Mouse (Mus musculus): ENCODE measurements at regions not wholly inside any gene's neighbourhood (a gene's known extent, or its start where the extent isn't known, plus 50 kb on each side); places are given as distances from the start of the nearest gene placed in this dataset.

GRCm38 (mm10) chr10:6053207-6053606 lies 131.0 kb upstream of the Rgs17 start:
- TF ChIP-seq POLR2A (IDR thresholded peaks at IDR 0.05; ENCODE audit: insufficient read depth, low read depth, low read length) (no peak), CTCF (IDR thresholded peaks at IDR 0.05; ENCODE audit: insufficient read depth, low read depth, low read length) (no peak)
